In genomic region chr2:152413765-152414584, GRCm38 (mm10) we compare ENCODE assay signal across 9 mouse cellular contexts. TPM values are rescaled to one million over a fixed set of nuclear protein-coding genes. Genes with fewer than 3 reads are reported as not detected.
DNase-seq lines count a peak whose midpoint lies in the region; ATAC-seq and TF ChIP-seq lines count a peak whose summit lies in the region.
"Had no signal": no experiment of that assay in that cellular context is flagged by ENCODE, and none has a peak within 500 bp of the region (broad histone marks: within the 10 kb centered on the region; RNA-seq: fewer than 3 reads in every experiment).

No protein-coding gene starts in this region.

- TF ChIP-seq POLR2A in limb, embryonic 14.5 days (IDR thresholded peaks at IDR 0.05; ENCODE audit: borderline replicate concordance, extremely low read depth, insufficient read depth, insufficient read length): no peak

- no peaks in the 10 kb centered on the region for H3K27me3 ChIP-seq in embryonic facial prominence, embryonic 14.5 days (replicated peaks; ENCODE audit: control insufficient read depth, insufficient read depth, low read length)
- H3K27me3 ChIP-seq in hindbrain, embryonic 11.5 days (ENCODE audit: control insufficient read depth, insufficient read depth, low read length): no peaks in the 10 kb centered on the region
- H3K27me3 ChIP-seq in limb, embryonic 14.5 days (ENCODE audit: control insufficient read depth, insufficient read depth, low read length): no peaks in the 10 kb centered on the region
- H3K27me3 ChIP-seq in midbrain, embryonic 16.5 days (ENCODE audit: control insufficient read depth, insufficient read depth, low read depth, low read length): no peaks in the 10 kb centered on the region

- WGBS in embryonic facial prominence, embryonic 14.5 days: 3% methylated on average over 38 of the region's 86 CpGs
- under 1% methylated on average over 86 of the region's 86 CpGs for WGBS in hindbrain, embryonic 11.5 days
- under 1% methylated on average over 68 of the region's 86 CpGs for WGBS in limb, embryonic 14.5 days
- WGBS in midbrain, embryonic 16.5 days: under 1% methylated on average over 86 of the region's 86 CpGs

- no peaks in the 10 kb centered on the region for H3K36me3 ChIP-seq in embryonic facial prominence, embryonic 14.5 days (ENCODE audit: control insufficient read depth, insufficient read depth, low read length)
- no peaks in the 10 kb centered on the region for H3K36me3 ChIP-seq in hindbrain, embryonic 11.5 days (ENCODE audit: control insufficient read depth, insufficient read depth, low read length)
- H3K36me3 ChIP-seq in limb, embryonic 14.5 days (ENCODE audit: control insufficient read depth, insufficient read depth, low read length): peaks cover 4% of the 10 kb centered on the region; the same call in 1 of the 2 replicates
- no peaks in the 10 kb centered on the region for H3K36me3 ChIP-seq in midbrain, embryonic 16.5 days (ENCODE audit: control insufficient read depth, insufficient read depth, low read length)

- no peak for ATAC-seq in embryonic facial prominence, embryonic 14.5 days (ENCODE audit: low read depth)
- peak; percentile 30; the same call in 1 of the 2 replicates for ATAC-seq in hindbrain, embryonic 11.5 days (ENCODE audit: low FRiP score)
- ATAC-seq in limb, embryonic 14.5 days (ENCODE audit: low FRiP score, low read depth): no peak
- ATAC-seq in midbrain, embryonic 16.5 days: peak; percentile 37

- H3K9ac ChIP-seq in embryonic facial prominence, embryonic 14.5 days (ENCODE audit: low read depth, low read length): peak overlapping the region; percentile 97
- peak overlapping the region; percentile 99 for H3K9ac ChIP-seq in hindbrain, embryonic 11.5 days (ENCODE audit: low read depth, low read length)
- H3K9ac ChIP-seq in limb, embryonic 14.5 days (ENCODE audit: low read depth, low read length, severe bottlenecking): peak overlapping the region; percentile 98
- peak overlapping the region; percentile 80 for H3K9ac ChIP-seq in midbrain, embryonic 16.5 days (ENCODE audit: low read depth, low read length)

- H3K4me1 ChIP-seq in embryonic facial prominence, embryonic 14.5 days (ENCODE audit: control insufficient read depth, insufficient read depth, low read length): peaks cover 30% of the 10 kb centered on the region
- H3K4me1 ChIP-seq in hindbrain, embryonic 11.5 days (replicated peaks; ENCODE audit: control insufficient read depth, insufficient read depth, low read length): peaks cover 13% of the 10 kb centered on the region
- peaks cover 22% of the 10 kb centered on the region for H3K4me1 ChIP-seq in limb, embryonic 14.5 days (ENCODE audit: control insufficient read depth, insufficient read depth, low read length)
- H3K4me1 ChIP-seq in midbrain, embryonic 16.5 days (ENCODE audit: control insufficient read depth, insufficient read depth, low read length): peaks cover 38% of the 10 kb centered on the region

- DNase-seq in layer of hippocampus, adult 2 months (ENCODE audit: low spot score in 2 of 2): no peak
- no peak for DNase-seq in layer of hippocampus, adult 9-10 months (ENCODE audit: low spot score)
- peak; percentile 46 for DNase-seq in R1 (ENCODE audit: low read depth, low spot score)
- peak; percentile 23 for DNase-seq in embryonic facial prominence, embryonic 14.5 days (ENCODE audit: low spot score)
- peak; percentile 72 for DNase-seq in hindbrain, embryonic 11.5 days (ENCODE audit: low spot score)
- no peak for DNase-seq in limb, embryonic 14.5 days (ENCODE audit: low spot score)
- peak; percentile 56 for DNase-seq in thymus, postnatal 4 days

- peak overlapping the region; percentile 99 for H3K27ac ChIP-seq in layer of hippocampus, adult 2 months
- peak overlapping the region; percentile 95 for H3K27ac ChIP-seq in embryonic facial prominence, embryonic 14.5 days (replicated peaks; ENCODE audit: low read depth, low read length)
- peak overlapping the region; percentile 95 for H3K27ac ChIP-seq in hindbrain, embryonic 11.5 days (ENCODE audit: low read depth, low read length)
- H3K27ac ChIP-seq in limb, embryonic 14.5 days (replicated peaks; ENCODE audit: low read depth, low read length): peak overlapping the region; percentile 98
- H3K27ac ChIP-seq in midbrain, embryonic 16.5 days (ENCODE audit: low read length): peak overlapping the region; percentile 94

- no peak for TF ChIP-seq CTCF in layer of hippocampus, adult 2 months (conservative IDR thresholded peaks at IDR 0.05)

- peak overlapping the region; percentile 93 for H3K4me2 ChIP-seq in embryonic facial prominence, embryonic 14.5 days (ENCODE audit: low read depth, low read length)
- H3K4me2 ChIP-seq in hindbrain, embryonic 11.5 days (replicated peaks; ENCODE audit: low read depth, low read length): peak overlapping the region; percentile 91
- peak overlapping the region; percentile 86 for H3K4me2 ChIP-seq in limb, embryonic 14.5 days (replicated peaks; ENCODE audit: low read depth, low read length, severe bottlenecking)
- H3K4me2 ChIP-seq in midbrain, embryonic 16.5 days (ENCODE audit: low read length): peak overlapping the region; percentile 88

- H3K9me3 ChIP-seq in embryonic facial prominence, embryonic 14.5 days (ENCODE audit: control insufficient read depth, low read length): peaks cover 7% of the 10 kb centered on the region
- H3K9me3 ChIP-seq in hindbrain, embryonic 11.5 days (ENCODE audit: control insufficient read depth, low read length): no peaks in the 10 kb centered on the region
- H3K9me3 ChIP-seq in limb, embryonic 14.5 days (ENCODE audit: control insufficient read depth, low read length): peaks cover 7% of the 10 kb centered on the region; the same call in 1 of the 2 replicates
- H3K9me3 ChIP-seq in midbrain, embryonic 16.5 days (replicated peaks; ENCODE audit: control insufficient read depth, low read length, poor library complexity, severe bottlenecking): no peaks in the 10 kb centered on the region

- H3K4me3 ChIP-seq in layer of hippocampus, adult 2 months: peak overlapping the region; percentile 95
- peak overlapping the region; percentile 95 for H3K4me3 ChIP-seq in embryonic facial prominence, embryonic 14.5 days (ENCODE audit: low read depth, low read length)
- H3K4me3 ChIP-seq in hindbrain, embryonic 11.5 days (ENCODE audit: low read depth, low read length): peak overlapping the region; percentile 92
- peak overlapping the region; percentile 96 for H3K4me3 ChIP-seq in limb, embryonic 14.5 days (replicated peaks; ENCODE audit: low read length)
- peak overlapping the region; percentile 72 for H3K4me3 ChIP-seq in midbrain, embryonic 16.5 days (ENCODE audit: low read depth, low read length)

RNA-seq across cellular contexts. Expression of gene Zcchc3, which starts 0.9 kb away (rescaled TPM):
- 10 to 100 TPM in 1 of 2 experiments, 1 to 10 TPM in 1; 9.9 to 10.1 TPM for total RNA-seq in layer of hippocampus, adult 2 months (2021)
- 29.5 and 36.4 TPM in 2 replicates for polyA plus RNA-seq in embryonic facial prominence, embryonic 14.5 days (2014; fragmentation: Nextera tagmentation; extraction: Ambion mirVana)
- 42.9 and 45.9 TPM in 2 replicates for polyA plus RNA-seq in hindbrain, embryonic 11.5 days (2014; fragmentation: Nextera tagmentation; extraction: Ambion mirVana)
- polyA plus RNA-seq in limb, embryonic 14.5 days (2012; rRNA removed): 33.5 and 35.6 TPM in 2 replicates
- 38.1 and 47.0 TPM in 2 replicates for polyA plus RNA-seq in limb, embryonic 14.5 days (2014; fragmentation: Nextera tagmentation; extraction: Ambion mirVana)
- 12.6 and 14.7 TPM in 2 replicates for polyA plus RNA-seq in midbrain, embryonic 16.5 days (2015; fragmentation: Nextera tagmentation; extraction: Ambion mirVana)

RNA-seq across cellular contexts. Expression of gene 6820408C15Rik, which starts 1.4 kb away (rescaled TPM):
- 1 to 10 TPM; 2.4 to 3.2 TPM for total RNA-seq in layer of hippocampus, adult 2 months (2021)
- 0.87 and 5.1 TPM in 2 replicates for polyA plus RNA-seq in embryonic facial prominence, embryonic 14.5 days (2014; fragmentation: Nextera tagmentation; extraction: Ambion mirVana)
- polyA plus RNA-seq in hindbrain, embryonic 11.5 days (2014; fragmentation: Nextera tagmentation; extraction: Ambion mirVana): 2.9 and 3.8 TPM in 2 replicates
- polyA plus RNA-seq in limb, embryonic 14.5 days (2012; rRNA removed): 0.28 and 0.41 TPM in 2 replicates
- polyA plus RNA-seq in limb, embryonic 14.5 days (2014; fragmentation: Nextera tagmentation; extraction: Ambion mirVana): 0.18 and 0.30 TPM in 2 replicates
- polyA plus RNA-seq in midbrain, embryonic 16.5 days (2015; fragmentation: Nextera tagmentation; extraction: Ambion mirVana): 1.7 and 1.8 TPM in 2 replicates

RNA-seq across cellular contexts. Expression of gene Sox12, which starts 16.1 kb away (rescaled TPM):
- total RNA-seq in layer of hippocampus, adult 2 months (2021): 10 to 100 TPM; 16.5 to 19.5 TPM
- polyA plus RNA-seq in embryonic facial prominence, embryonic 14.5 days (2014; fragmentation: Nextera tagmentation; extraction: Ambion mirVana): 10.4 and 11.4 TPM in 2 replicates
- 18.6 and 20.7 TPM in 2 replicates for polyA plus RNA-seq in hindbrain, embryonic 11.5 days (2014; fragmentation: Nextera tagmentation; extraction: Ambion mirVana)
- 48.8 and 60.7 TPM in 2 replicates for polyA plus RNA-seq in limb, embryonic 14.5 days (2012; rRNA removed)
- polyA plus RNA-seq in limb, embryonic 14.5 days (2014; fragmentation: Nextera tagmentation; extraction: Ambion mirVana): 13.5 and 17.1 TPM in 2 replicates
- polyA plus RNA-seq in midbrain, embryonic 16.5 days (2015; fragmentation: Nextera tagmentation; extraction: Ambion mirVana): 12.1 and 14.0 TPM in 2 replicates

RNA-seq across cellular contexts. Expression of gene Nrsn2, which starts 37.5 kb away (rescaled TPM):
- 10 to 100 TPM; 66.3 to 83.0 TPM for total RNA-seq in layer of hippocampus, adult 2 months (2021)
- 2.5 and 2.7 TPM in 2 replicates for polyA plus RNA-seq in embryonic facial prominence, embryonic 14.5 days (2014; fragmentation: Nextera tagmentation; extraction: Ambion mirVana)
- 8.2 and 8.5 TPM in 2 replicates for polyA plus RNA-seq in hindbrain, embryonic 11.5 days (2014; fragmentation: Nextera tagmentation; extraction: Ambion mirVana)
- 3.6 and 4.9 TPM in 2 replicates for polyA plus RNA-seq in limb, embryonic 14.5 days (2012; rRNA removed)
- polyA plus RNA-seq in limb, embryonic 14.5 days (2014; fragmentation: Nextera tagmentation; extraction: Ambion mirVana): 2.5 and 2.7 TPM in 2 replicates
- 50.8 and 64.8 TPM in 2 replicates for polyA plus RNA-seq in midbrain, embryonic 16.5 days (2015; fragmentation: Nextera tagmentation; extraction: Ambion mirVana)

RNA-seq across cellular contexts. Expression of gene Defb23, which starts 50.4 kb away (rescaled TPM):
- total RNA-seq in layer of hippocampus, adult 2 months (2021): not detected
- not detected in 2 replicates for polyA plus RNA-seq in embryonic facial prominence, embryonic 14.5 days (2014; fragmentation: Nextera tagmentation; extraction: Ambion mirVana)
- not detected in 2 replicates for polyA plus RNA-seq in hindbrain, embryonic 11.5 days (2014; fragmentation: Nextera tagmentation; extraction: Ambion mirVana)
- not detected in 2 replicates for polyA plus RNA-seq in limb, embryonic 14.5 days (2012; rRNA removed)
- polyA plus RNA-seq in limb, embryonic 14.5 days (2014; fragmentation: Nextera tagmentation; extraction: Ambion mirVana): not detected in 2 replicates
- polyA plus RNA-seq in midbrain, embryonic 16.5 days (2015; fragmentation: Nextera tagmentation; extraction: Ambion mirVana): not detected in 2 replicates
- total RNA-seq: layer of hippocampus, adult 8-10 months had no signal

Comparison
In these comparisons a context has a peak if more than half of its experiments do, and no peak if none do; other contexts are left out.
1. DNase-seq: peak in R1 (single experiment), embryonic facial prominence, embryonic 14.5 days (single experiment), hindbrain, embryonic 11.5 days (single experiment) and thymus, postnatal 4 days (single experiment); none in layer of hippocampus, adult 2 months (0 of 2), layer of hippocampus, adult 9-10 months (single experiment) and limb, embryonic 14.5 days (single experiment).
2. ATAC-seq: peak in hindbrain, embryonic 11.5 days (single experiment) and midbrain, embryonic 16.5 days (single experiment); none in embryonic facial prominence, embryonic 14.5 days (single experiment) and limb, embryonic 14.5 days (single experiment).
3. Peak in every context shown above with its lines, with median percentiles within 50 percentile points of each other: H3K27ac ChIP-seq, H3K4me3 ChIP-seq, H3K4me2 ChIP-seq and H3K9ac ChIP-seq.